Mouse (Mus musculus) forebrain, embryonic 12.5 days (tissue): ENCODE results near the gene Atp6v0c. TPM values are rescaled to one million over a fixed set of nuclear protein-coding genes. Genes with fewer than 3 reads are reported as not detected.
"Not testable (repeated sequence)": the region's sequence is repeated elsewhere in the genome, so short reads cannot be mapped to it uniquely, and the experiment has no call there.

Experiments
- ATAC-seq: fragments of 200-750 bp; cut with Nextera tagmentation; 2 replicates; pipeline ENCODE4 v1.8.0; 2017; ENCODE audit warnings: moderate TSS enrichment; ENCODE audit not compliant: low FRiP score
- H3K27ac ChIP-seq: fragments of 300-500 bp; sonication (generic); 2 replicates; pipeline ENCODE4 v1.5.1; 2016; ENCODE audit warnings: mild to moderate bottlenecking
- H3K27me3 ChIP-seq: fragments of 300-500 bp; sonication (generic); 2 replicates; pipeline ENCODE4 v1.6.1; 2016; ENCODE audit warnings: mild to moderate bottlenecking
- H3K36me3 ChIP-seq: fragments of 300-500 bp; sonication (generic); replicated peaks from 2 replicates; pipeline ENCODE4 v1.6.1; 2016; ENCODE audit warnings: mild to moderate bottlenecking
- H3K4me1 ChIP-seq: fragments of 300-500 bp; sonication (generic); 2 replicates; pipeline ENCODE4 v1.6.1; 2016
- H3K4me2 ChIP-seq: fragments of 300-500 bp; sonication (generic); 2 replicates; pipeline ENCODE4 v1.6.1; 2016; ENCODE audit warnings: mild to moderate bottlenecking, moderate library complexity
- H3K4me3 ChIP-seq: fragments of 300-500 bp; sonication (generic); replicated peaks from 2 replicates; pipeline ENCODE4 v1.5.1; 2016; ENCODE audit warnings: mild to moderate bottlenecking
- H3K9ac ChIP-seq: fragments of 300-500 bp; sonication (generic); 2 replicates; pipeline ENCODE4 v1.6.1; 2016; ENCODE audit warnings: mild to moderate bottlenecking
- H3K9me3 ChIP-seq: fragments of 300-500 bp; sonication (generic); 2 replicates; pipeline ENCODE4 v1.6.1; 2016
- WGBS: fragments of 180-500 bp; shearing (Covaris S2); methylation state at CpG from one replicate; pipeline ENCODE4 v1.1.7; 2016; 5-methylcytosine and 5-hydroxymethylcytosine counted together
- polyA plus RNA-seq: library from polyadenylated mRNA; unstranded; fragments of >200 nt; fragmentation: Nextera tagmentation; extraction: Ambion mirVana; gene quantifications from 2 replicates; pipeline ENCODE4 v1.2.1, GENCODE M21; 2016

Atp6v0c gene
- polyA plus RNA-seq, 1 experiment from 2014 or later = 461 TPM

GRCm38 (mm10) chr17:24129246-24129645 is 40.3 kb downstream of the Atp6v0c start:
- H3K27ac ChIP-seq, H3K4me1 ChIP-seq, H3K9ac ChIP-seq, H3K36me3 ChIP-seq, H3K27me3 ChIP-seq, H3K4me3 ChIP-seq, H3K9me3 ChIP-seq, ATAC-seq, H3K4me2 ChIP-seq: not testable (repeated sequence)
- 96% methylated on average over 4 of the region's 4 CpGs for WGBS

- Histone ChIP-seq H3K27me3 (no peaks in the 10 kb centered on the region), H3K36me3 (no peaks in the 10 kb centered on the region), H3K4me2 (no peak overlapping the region), H3K4me1 (no peaks in the 10 kb centered on the region), H3K4me3 (no peak overlapping the region), H3K9ac (no peak overlapping the region), H3K27ac (no peak overlapping the region), H3K9me3 (no peaks in the 10 kb centered on the region)
- 90% methylated on average over 1 of the region's 1 CpGs for WGBS
- no peak for ATAC-seq
Observed at GRCm38 (mm10) chr17:24127592-24127991, 41.9 kb downstream of the Atp6v0c start.

GRCm38 (mm10) chr17:24126801-24127200 is 42.7 kb downstream of the Atp6v0c start:
- H3K36me3 ChIP-seq = no peaks in the 10 kb centered on the region
- H3K27ac ChIP-seq = no peak overlapping the region
- no peak for ATAC-seq
- no peak overlapping the region for H3K9ac ChIP-seq
- no peaks in the 10 kb centered on the region for H3K4me1 ChIP-seq
- no peaks in the 10 kb centered on the region for H3K27me3 ChIP-seq
- no peak overlapping the region for H3K4me2 ChIP-seq
- WGBS = 85% methylated on average over 3 of the region's 3 CpGs
- H3K9me3 ChIP-seq = no peaks in the 10 kb centered on the region
- no peak overlapping the region for H3K4me3 ChIP-seq

GRCm38 (mm10) chr17:24119446-24119845 is 50.1 kb downstream of the Atp6v0c start:
- no peak for ATAC-seq
- 90% methylated on average over 3 of the region's 3 CpGs for WGBS
- no peak overlapping the region for H3K4me3 ChIP-seq
- H3K9me3 ChIP-seq = no peaks in the 10 kb centered on the region
- H3K4me2 ChIP-seq = no peak overlapping the region
- H3K27ac ChIP-seq = no peak overlapping the region
- no peaks in the 10 kb centered on the region for H3K4me1 ChIP-seq
- no peak overlapping the region for H3K9ac ChIP-seq
- no peaks in the 10 kb centered on the region for H3K36me3 ChIP-seq
- no peaks in the 10 kb centered on the region for H3K27me3 ChIP-seq

Other genes starting within 250 kb of the Atp6v0c start
- not detected in 2 replicates for gene Sbp, start 228.0 kb downstream of the Atp6v0c start, polyA plus RNA-seq
- gene Sbpl, start 214.4 kb downstream of the Atp6v0c start, polyA plus RNA-seq = not detected in 2 replicates
- not detected in 2 replicates for gene Prss30, start 189.1 kb downstream of the Atp6v0c start, polyA plus RNA-seq
- gene Prss22, start 171.6 kb downstream of the Atp6v0c start, polyA plus RNA-seq = 0.33 and 0.35 TPM in 2 replicates
- 0.26 and 0.31 TPM in 2 replicates for gene Prss27, start 131.6 kb downstream of the Atp6v0c start, polyA plus RNA-seq
- gene Kctd5, start 96.2 kb downstream of the Atp6v0c start, polyA plus RNA-seq = 91.7 and 92.2 TPM in 2 replicates
- gene Pdpk1, start 18.8 kb downstream of the Atp6v0c start, polyA plus RNA-seq = 51.1 and 59.2 TPM in 2 replicates
- 31.1 and 32.6 TPM in 2 replicates for gene Amdhd2, start 5.9 kb downstream of the Atp6v0c start, polyA plus RNA-seq
- gene Tbc1d24, start 35.9 kb upstream of the Atp6v0c start, polyA plus RNA-seq = 8.5 and 10.8 TPM in 2 replicates
- gene Ntn3, start 39.8 kb upstream of the Atp6v0c start, polyA plus RNA-seq = 4.3 and 5.2 TPM in 2 replicates
- gene Tedc2, start 51.1 kb upstream of the Atp6v0c start, polyA plus RNA-seq = 15.3 and 16.7 TPM in 2 replicates
- 94.2 and 95.6 TPM in 2 replicates for gene Ccnf, start 81.8 kb upstream of the Atp6v0c start, polyA plus RNA-seq
- gene Abca17, start 181.4 kb upstream of the Atp6v0c start, polyA plus RNA-seq = not detected in 2 replicates
- gene Abca3, start 182.2 kb upstream of the Atp6v0c start, polyA plus RNA-seq = 17.7 and 18.0 TPM in 2 replicates
- 391 and 404 TPM in 2 replicates for gene Rnps1, start 244.9 kb upstream of the Atp6v0c start, polyA plus RNA-seq